Mouse (Mus musculus) heart, embryonic 14.5 days (tissue): ENCODE data around the gene Klk15. TPM values are rescaled to one million over a fixed set of nuclear protein-coding genes. Genes with fewer than 3 reads are reported as not detected.

Source experiments
- ATAC-seq: fragments of 200-750 bp; cut with Nextera tagmentation; 2 replicates; pipeline ENCODE4 v1.8.0; 2017; ENCODE audit warnings: low read depth, moderate TSS enrichment; ENCODE audit not compliant: insufficient number of reproducible peaks, insufficient read depth, low FRiP score
- H3K27ac ChIP-seq, 2 experiments: fragments of 200-500 bp in 1 of 2; fragments of 300-500 bp in 1 of 2; sonication (generic) in 1 of 2; replicated peaks in 1 of 2; 2 replicates each; pipeline ENCODE4 v1.5.1; 2012 to 2014; ENCODE audit warnings: low read depth in 2 of 2, low read length in 2 of 2, control low read depth in 1 of 2, mild to moderate bottlenecking in 1 of 2, mixed read lengths in 1 of 2; ENCODE audit not compliant: control insufficient read depth in 1 of 2, insufficient read depth in 1 of 2
- H3K27me3 ChIP-seq: fragments of 300-500 bp; sonication (generic); 2 replicates; pipeline ENCODE4 v1.6.1; 2014; ENCODE audit warnings: mild to moderate bottlenecking, low read length, control low read depth; ENCODE audit not compliant: control insufficient read depth, insufficient read depth
- H3K36me3 ChIP-seq: fragments of 300-500 bp; sonication (generic); 2 replicates; pipeline ENCODE4 v1.6.1; 2014; ENCODE audit warnings: mild to moderate bottlenecking, control low read depth, low read length, mixed read lengths; ENCODE audit not compliant: control insufficient read depth, insufficient read depth
- H3K4me1 ChIP-seq, 2 experiments: fragments of 200-500 bp in 1 of 2; fragments of 300-500 bp in 1 of 2; sonication (generic) in 1 of 2; 2 replicates each; pipeline ENCODE4 v1.6.1; 2012 to 2014; ENCODE audit warnings: low read length in 2 of 2, control low read depth in 1 of 2, mixed read lengths in 1 of 2; ENCODE audit not compliant: control insufficient read depth in 2 of 2, insufficient read depth in 2 of 2
- H3K4me2 ChIP-seq: fragments of 300-500 bp; sonication (generic); 2 replicates; pipeline ENCODE4 v1.6.1; 2014; ENCODE audit warnings: mild to moderate bottlenecking, low read length
- H3K4me3 ChIP-seq, 2 experiments: fragments of 200-500 bp in 1 of 2; fragments of 300-500 bp in 1 of 2; sonication (generic) in 1 of 2; 2 replicates each; pipeline ENCODE4 v1.5.1; 2012 to 2014; ENCODE audit warnings: low read length in 2 of 2, mild to moderate bottlenecking in 2 of 2, control low read depth in 1 of 2, low read depth in 1 of 2, moderate library complexity in 1 of 2; ENCODE audit not compliant: control insufficient read depth in 1 of 2, insufficient read depth in 1 of 2
- H3K9ac ChIP-seq: fragments of 300-500 bp; sonication (generic); 2 replicates; pipeline ENCODE4 v1.6.1; 2014; ENCODE audit warnings: mild to moderate bottlenecking, low read length
- H3K9me3 ChIP-seq: fragments of 300-500 bp; sonication (generic); 2 replicates; pipeline ENCODE4 v1.6.1; 2016; ENCODE audit warnings: low read length, control low read depth; ENCODE audit not compliant: control insufficient read depth
- WGBS: fragments of 180-500 bp; shearing (Covaris S2); extraction: QIAGEN DNeasy Blood & Tissue Kit; methylation state at CpG from one replicate; pipeline ENCODE4 v1.1.7; 2014; 5-methylcytosine and 5-hydroxymethylcytosine counted together
- polyA plus RNA-seq: library from polyadenylated mRNA; unstranded; fragments of >200 nt; fragmentation: Nextera tagmentation; extraction: Ambion mirVana; gene quantifications from 2 replicates; pipeline ENCODE4 v1.2.1, GENCODE M21; 2014

Gene Klk15
- polyA plus RNA-seq, 1 experiment from 2014 or later: not detected

GRCm38 (mm10) chr7:43919559-43920451, 13.7 kb upstream of the Klk15 start:
- H3K4me3 ChIP-seq: no peak overlapping the region
- no peak overlapping the region for H3K27ac ChIP-seq
- H3K27me3 ChIP-seq: no peaks in the 10 kb centered on the region
- no peak overlapping the region for H3K4me2 ChIP-seq
- no peaks in the 10 kb centered on the region for H3K9me3 ChIP-seq
- no peaks in the 10 kb centered on the region for H3K36me3 ChIP-seq
- peak; percentile 54 for ATAC-seq
- H3K9ac ChIP-seq: no peak overlapping the region
- 23% methylated on average over 14 of the region's 14 CpGs for WGBS
- no peaks in the 10 kb centered on the region for H3K4me1 ChIP-seq

- Histone ChIP-seq H3K4me1 (no peaks in the 10 kb centered on the region), H3K9me3 (no peaks in the 10 kb centered on the region), H3K4me3 (no peak overlapping the region), H3K4me2 (no peak overlapping the region), H3K36me3 (no peaks in the 10 kb centered on the region), H3K27me3 (no peaks in the 10 kb centered on the region), H3K9ac (no peak overlapping the region), H3K27ac (no peak overlapping the region)
- WGBS: 81% methylated on average over 3 of the region's 3 CpGs
- ATAC-seq: no peak
These were observed 13.0 kb upstream of the Klk15 start for GRCm38 (mm10) chr7:43920582-43920981.

GRCm38 (mm10) chr7:43921087-43921486, 12.5 kb upstream of the Klk15 start:
- no peak for ATAC-seq
- WGBS: 74% methylated on average over 6 of the region's 6 CpGs
- Histone ChIP-seq H3K4me3 (no peak overlapping the region), H3K9me3 (no peaks in the 10 kb centered on the region), H3K9ac (no peak overlapping the region), H3K27me3 (no peaks in the 10 kb centered on the region), H3K36me3 (no peaks in the 10 kb centered on the region), H3K4me2 (no peak overlapping the region), H3K27ac (no peak overlapping the region), H3K4me1 (no peaks in the 10 kb centered on the region)

GRCm38 (mm10) chr7:43921941-43922340, 11.6 kb upstream of the Klk15 start:
- no peak overlapping the region for H3K4me3 ChIP-seq
- no peak overlapping the region for H3K4me2 ChIP-seq
- no peaks in the 10 kb centered on the region for H3K27me3 ChIP-seq
- H3K27ac ChIP-seq: no peak overlapping the region
- no peak overlapping the region for H3K9ac ChIP-seq
- H3K36me3 ChIP-seq: no peaks in the 10 kb centered on the region
- no peaks in the 10 kb centered on the region for H3K4me1 ChIP-seq
- no peaks in the 10 kb centered on the region for H3K9me3 ChIP-seq
- WGBS: 73% methylated on average over 2 of the region's 2 CpGs
- ATAC-seq: no peak

- Histone ChIP-seq H3K36me3 (no peaks in the 10 kb centered on the region), H3K27ac (no peak overlapping the region), H3K9ac (no peak overlapping the region), H3K27me3 (no peaks in the 10 kb centered on the region), H3K4me2 (no peak overlapping the region), H3K9me3 (no peaks in the 10 kb centered on the region), H3K4me1 (no peaks in the 10 kb centered on the region), H3K4me3 (no peak overlapping the region)
- ATAC-seq: no peak
- WGBS: 57% methylated on average over 5 of the region's 5 CpGs
These were observed 7.6 kb upstream of the Klk15 start for GRCm38 (mm10) chr7:43925985-43926384.

GRCm38 (mm10) chr7:43928521-43928920, 5.0 kb upstream of the Klk15 start:
- ATAC-seq: no peak
- Histone ChIP-seq H3K9me3 (no peaks in the 10 kb centered on the region), H3K36me3 (no peaks in the 10 kb centered on the region), H3K9ac (no peak overlapping the region), H3K27ac (no peak overlapping the region), H3K4me1 (no peaks in the 10 kb centered on the region), H3K4me3 (no peak overlapping the region), H3K4me2 (no peak overlapping the region), H3K27me3 (no peaks in the 10 kb centered on the region)
- WGBS: 44% methylated on average over 4 of the region's 4 CpGs

- Histone ChIP-seq H3K4me2 (no peak overlapping the region), H3K27me3 (no peaks in the 10 kb centered on the region), H3K4me1 (no peaks in the 10 kb centered on the region), H3K9me3 (no peaks in the 10 kb centered on the region), H3K27ac (no peak overlapping the region), H3K36me3 (no peaks in the 10 kb centered on the region), H3K9ac (no peak overlapping the region), H3K4me3 (no peak overlapping the region)
- WGBS: 48% methylated on average over 4 of the region's 4 CpGs
- no peak for ATAC-seq
These were observed 1.2 kb upstream of the Klk15 start for GRCm38 (mm10) chr7:43932337-43932736.

GRCm38 (mm10) chr7:43934747-43935146, 1.2 kb downstream of the Klk15 start:
- H3K36me3 ChIP-seq: no peaks in the 10 kb centered on the region

More at GRCm38 (mm10) chr7:43934747-43935146, 1.2 kb downstream of the Klk15 start:
- no peaks in the 10 kb centered on the region for H3K9me3 ChIP-seq
- ATAC-seq: no peak
- no peak overlapping the region for H3K4me2 ChIP-seq
- no peak overlapping the region for H3K9ac ChIP-seq
- no peak overlapping the region for H3K4me3 ChIP-seq
- no peaks in the 10 kb centered on the region for H3K4me1 ChIP-seq
- H3K27ac ChIP-seq: no peak overlapping the region
- WGBS: 61% methylated on average over 3 of the region's 3 CpGs
- no peaks in the 10 kb centered on the region for H3K27me3 ChIP-seq
